Comparison of ENCODE assay signal across 18 mouse cellular contexts in genomic region chr7:57635687-57636086, GRCm38 (mm10).
"Had no signal": no experiment of that assay in that cellular context is flagged by ENCODE, and none has a peak within 500 bp of the region (broad histone marks: within the 10 kb centered on the region; RNA-seq: fewer than 3 reads in every experiment).

No protein-coding gene starts in this region.

- H3K9me3 ChIP-seq: limb, embryonic 12.5 days; limb, embryonic 15.5 days; midbrain, embryonic 10.5 days; midbrain, embryonic 13.5 days; neural tube, embryonic 13.5 days had no signal

- H3K4me3 ChIP-seq: limb, embryonic 12.5 days; limb, embryonic 15.5 days; megakaryocyte, embryonic 14.5 days; midbrain, embryonic 10.5 days; midbrain, embryonic 13.5 days; myocyte; neural tube, embryonic 13.5 days had no signal

- H3K27me3 ChIP-seq: limb, embryonic 12.5 days; limb, embryonic 15.5 days; megakaryocyte, embryonic 14.5 days; midbrain, embryonic 13.5 days; neural tube, embryonic 13.5 days had no signal

- H3K27ac ChIP-seq: limb, embryonic 12.5 days; limb, embryonic 15.5 days; liver, embryonic 14.5 days; macrophage; midbrain, embryonic 10.5 days; midbrain, embryonic 13.5 days; neural tube, embryonic 13.5 days had no signal

- DNase-seq: left cerebral cortex, postnatal 4 days; liver, postnatal 0 days; lung, embryonic 14.5 days; thymus, adult 18-20 months; thymus, postnatal 36 days had no signal

- H3K4me2 ChIP-seq: limb, embryonic 12.5 days; limb, embryonic 15.5 days; liver, embryonic 11.5 days; lung, embryonic 14.5 days; midbrain, embryonic 13.5 days; neural tube, embryonic 13.5 days had no signal

- H3K9ac ChIP-seq: limb, embryonic 12.5 days; limb, embryonic 15.5 days; liver, embryonic 14.5 days; liver, postnatal 0 days; lung, embryonic 14.5 days; midbrain, embryonic 13.5 days; neural tube, embryonic 13.5 days had no signal

- H3K36me3 ChIP-seq: limb, embryonic 12.5 days; limb, embryonic 15.5 days; midbrain, embryonic 10.5 days; midbrain, embryonic 13.5 days; neural tube, embryonic 13.5 days had no signal

- H3K4me1 ChIP-seq: limb, embryonic 12.5 days; limb, embryonic 15.5 days; megakaryocyte, embryonic 14.5 days; midbrain, embryonic 10.5 days; midbrain, embryonic 13.5 days; neural tube, embryonic 13.5 days had no signal

- ATAC-seq: intestine, postnatal 0 days; liver, postnatal 0 days; lung, postnatal 0 days; midbrain, embryonic 13.5 days; midbrain, embryonic 16.5 days had no signal
